Mouse (Mus musculus): ENCODE data around the gene Elk4. TPM values are rescaled to one million over a fixed set of nuclear protein-coding genes. Genes with fewer than 3 reads are reported as not detected.

Gene Elk4
- total RNA-seq, 2 experiments from 2014 or later = 88.1 to 135 TPM

- ATAC-seq (replicated peaks; ENCODE audit: low FRiP score, low TSS enrichment, poor library complexity, severe bottlenecking) = no peak
Measured at GRCm38 (mm10) chr1:132008881-132009644, 1.7 kb downstream of the Elk4 start.

GRCm38 (mm10) chr1:132010632-132011501, 3.5 kb downstream of the Elk4 start:
- ATAC-seq (replicated peaks; ENCODE audit: low FRiP score, low TSS enrichment, poor library complexity, severe bottlenecking) = no peak

GRCm38 (mm10) chr1:132011785-132012184, 4.4 kb downstream of the Elk4 start:
- ATAC-seq (replicated peaks; ENCODE audit: low FRiP score, low TSS enrichment, poor library complexity, severe bottlenecking) = no peak

GRCm38 (mm10) chr1:132012861-132013260, 5.5 kb downstream of the Elk4 start:
- no peak for ATAC-seq (replicated peaks; ENCODE audit: low FRiP score, low TSS enrichment, poor library complexity, severe bottlenecking)

GRCm38 (mm10) chr1:132014800-132015199, 7.4 kb downstream of the Elk4 start:
- peak; percentile 51; the same call in 1 of the 2 replicates for ATAC-seq (replicated peaks; ENCODE audit: low FRiP score, low TSS enrichment, poor library complexity, severe bottlenecking)

- ATAC-seq (replicated peaks; ENCODE audit: low FRiP score, low TSS enrichment, poor library complexity, severe bottlenecking) = no peak
Measured at GRCm38 (mm10) chr1:132016691-132017090, 9.3 kb downstream of the Elk4 start.

GRCm38 (mm10) chr1:132019876-132020275, 12.5 kb downstream of the Elk4 start:
- no peak for ATAC-seq (replicated peaks; ENCODE audit: low FRiP score, low TSS enrichment, poor library complexity, severe bottlenecking)

GRCm38 (mm10) chr1:132022107-132022506, 14.7 kb downstream of the Elk4 start:
- no peak for ATAC-seq (replicated peaks; ENCODE audit: low FRiP score, low TSS enrichment, poor library complexity, severe bottlenecking)

- ATAC-seq (replicated peaks; ENCODE audit: low FRiP score, low TSS enrichment, poor library complexity, severe bottlenecking) = peak; percentile 90
Measured at GRCm38 (mm10) chr1:132026925-132027646, 19.7 kb downstream of the Elk4 start.

GRCm38 (mm10) chr1:132027978-132028377, 20.6 kb downstream of the Elk4 start:
- ATAC-seq (replicated peaks; ENCODE audit: low FRiP score, low TSS enrichment, poor library complexity, severe bottlenecking) = no peak

GRCm38 (mm10) chr1:132028413-132028812, 21.0 kb downstream of the Elk4 start:
- no peak for ATAC-seq (replicated peaks; ENCODE audit: low FRiP score, low TSS enrichment, poor library complexity, severe bottlenecking)

- 0 out of 2 replicates have a peak, but pooled peaks have one; percentile 30 for ATAC-seq (replicated peaks; ENCODE audit: low FRiP score, low TSS enrichment, poor library complexity, severe bottlenecking)
Measured at GRCm38 (mm10) chr1:132030574-132030973, 23.2 kb downstream of the Elk4 start.

- no peak for ATAC-seq (replicated peaks; ENCODE audit: low FRiP score, low TSS enrichment, poor library complexity, severe bottlenecking)
Measured at GRCm38 (mm10) chr1:132032172-132032571, 24.8 kb downstream of the Elk4 start.

GRCm38 (mm10) chr1:132037746-132038145, 30.3 kb downstream of the Elk4 start:
- ATAC-seq (replicated peaks; ENCODE audit: low FRiP score, low TSS enrichment, poor library complexity, severe bottlenecking) = no peak

GRCm38 (mm10) chr1:132038753-132039152, 31.3 kb downstream of the Elk4 start:
- ATAC-seq (replicated peaks; ENCODE audit: low FRiP score, low TSS enrichment, poor library complexity, severe bottlenecking) = no peak

- no peak for ATAC-seq (replicated peaks; ENCODE audit: low FRiP score, low TSS enrichment, poor library complexity, severe bottlenecking)
Measured at GRCm38 (mm10) chr1:132040201-132040621, 32.8 kb downstream of the Elk4 start.

- no peak for ATAC-seq (replicated peaks; ENCODE audit: low FRiP score, low TSS enrichment, poor library complexity, severe bottlenecking)
Measured at GRCm38 (mm10) chr1:132043759-132044158, 36.4 kb downstream of the Elk4 start.

- ATAC-seq (replicated peaks; ENCODE audit: low FRiP score, low TSS enrichment, poor library complexity, severe bottlenecking) = peak; percentile 83
Measured at GRCm38 (mm10) chr1:132046143-132046735, 38.8 kb downstream of the Elk4 start.

- ATAC-seq (replicated peaks; ENCODE audit: low FRiP score, low TSS enrichment, poor library complexity, severe bottlenecking) = no peak
Measured at GRCm38 (mm10) chr1:132051746-132052145, 44.3 kb downstream of the Elk4 start.

All from megakaryocyte-erythroid progenitor cell, adult 5-6 weeks (primary cell).